9 mouse cellular contexts compared by ENCODE assay signal in genomic region chr10:83819266-83819949, GRCm38 (mm10).
A peak's percentile ranks its signal among the peaks of the same experiment; 100 is the strongest.
DNase-seq lines count a peak whose midpoint lies in the region; ATAC-seq and TF ChIP-seq lines count a peak whose summit lies in the region.
"Had no signal": no experiment of that assay in that cellular context is flagged by ENCODE, and none has a peak within 500 bp of the region (broad histone marks: within the 10 kb centered on the region; RNA-seq: fewer than 3 reads in every experiment).

No protein-coding gene starts in this region.

- H3K4me3 ChIP-seq in forebrain, postnatal 0 days (ENCODE audit: low read depth, low read length): no peak overlapping the region
- H3K4me3 ChIP-seq in lung, embryonic 14.5 days (ENCODE audit: low read depth, low read length): no peak overlapping the region

- H3K4me1 ChIP-seq in forebrain, postnatal 0 days (ENCODE audit: insufficient read depth): no peaks in the 10 kb centered on the region
- no peaks in the 10 kb centered on the region for H3K4me1 ChIP-seq in lung, embryonic 14.5 days (ENCODE audit: insufficient read depth)

- 8% methylated on average over 13 of the region's 13 CpGs for WGBS in forebrain, postnatal 0 days
- 10% methylated on average over 13 of the region's 13 CpGs for WGBS in lung, embryonic 14.5 days

- intact Hi-C loops in heart, postnatal 14 days (cut with DNase I): loop anchor here (1.0 to 2.0 kb wide), 3 partner anchors 619 to 695 kb away; no protein-coding TSS in a partner anchor

- H3K27me3 ChIP-seq in forebrain, postnatal 0 days (ENCODE audit: insufficient read depth, low read length): no peaks in the 10 kb centered on the region
- H3K27me3 ChIP-seq in lung, embryonic 14.5 days (ENCODE audit: insufficient read depth, low read length): no peaks in the 10 kb centered on the region

- DNase-seq in MN1 (ENCODE audit: low spot score): peak; percentile 74
- DNase-seq in cerebellum, adult 11-12 months: peak; percentile 62
- DNase-seq in forebrain, postnatal 0 days: peak; percentile 94
- peak; percentile 82 to 85 for DNase-seq in heart, postnatal 14 days
- DNase-seq in layer of hippocampus, adult 11-12 months (ENCODE audit: low spot score): peak; percentile 90
- DNase-seq in lung, embryonic 14.5 days: peak; percentile 94
- peak; percentile 34 for DNase-seq in retina, adult 2 months (ENCODE audit: low read depth, low spot score)
- DNase-seq in urinary bladder, adult 2 months (ENCODE audit: low spot score): peak; percentile 39

- ATAC-seq in forebrain, postnatal 0 days: peak; percentile 95
- peak; percentile 21; the same call in 1 of the 2 replicates for ATAC-seq in lung, embryonic 14.5 days (ENCODE audit: insufficient read depth)

- H3K4me2 ChIP-seq in forebrain, postnatal 0 days (ENCODE audit: low read depth): peak overlapping the region; percentile 25
- peak overlapping the region; percentile 19; the same call in 1 of the 2 replicates for H3K4me2 ChIP-seq in lung, embryonic 14.5 days

- no peaks in the 10 kb centered on the region for H3K9me3 ChIP-seq in forebrain, postnatal 0 days (ENCODE audit: low read length)
- H3K9me3 ChIP-seq in lung, embryonic 14.5 days (ENCODE audit: low read depth, low read length): no peaks in the 10 kb centered on the region

- peak; percentile 89 for TF ChIP-seq CTCF in forebrain, postnatal 0 days (IDR thresholded peaks at IDR 0.05; ENCODE audit: low read depth)
- peak; percentile 84 for TF ChIP-seq CTCF in lung, embryonic 14.5 days (IDR thresholded peaks at IDR 0.05; ENCODE audit: low read depth)

- no peak overlapping the region for H3K9ac ChIP-seq in forebrain, postnatal 0 days
- no peak overlapping the region for H3K9ac ChIP-seq in lung, embryonic 14.5 days

- H3K36me3 ChIP-seq in forebrain, postnatal 0 days (ENCODE audit: insufficient read depth): no peaks in the 10 kb centered on the region
- no peaks in the 10 kb centered on the region for H3K36me3 ChIP-seq in lung, embryonic 14.5 days (ENCODE audit: insufficient read depth)

- H3K27ac ChIP-seq in forebrain, postnatal 0 days (ENCODE audit: low read depth, low read length): no peak overlapping the region
- H3K27ac ChIP-seq in lung, embryonic 14.5 days (ENCODE audit: low read depth): no peak overlapping the region
- H3K27ac ChIP-seq: macrophage had no signal

Comparison
In these comparisons a context has a peak if more than half of its experiments do, and no peak if none do; other contexts are left out.
1. DNase-seq: peak in every context shown above with its lines; median percentile 94 in forebrain, postnatal 0 days; 94 in lung, embryonic 14.5 days; 90 in layer of hippocampus, adult 11-12 months; 84 in heart, postnatal 14 days; 74 in MN1; 62 in cerebellum, adult 11-12 months; 39 in urinary bladder, adult 2 months; 34 in retina, adult 2 months.